Comparison of ENCODE assay signal across 33 mouse cellular contexts in genomic region chr10:127922241-127922640, GRCm38 (mm10). TPM values are rescaled to one million over a fixed set of nuclear protein-coding genes. Genes with fewer than 3 reads are reported as not detected.
DNase-seq lines count a peak whose midpoint lies in the region; ATAC-seq and TF ChIP-seq lines count a peak whose summit lies in the region.
"Had no signal": no experiment of that assay in that cellular context is flagged by ENCODE, and none has a peak within 500 bp of the region (broad histone marks: within the 10 kb centered on the region; RNA-seq: fewer than 3 reads in every experiment).

No protein-coding gene starts in this region.

- peak; percentile 52; the same call in 1 of the 2 replicates for ATAC-seq in intestine, embryonic 16.5 days
- ATAC-seq in stomach, postnatal 0 days (ENCODE audit: low FRiP score, low TSS enrichment) = peak; percentile 84
- no peak for ATAC-seq in frontal cortex, adult (ENCODE audit: low TSS enrichment)
- ATAC-seq: forebrain, embryonic 15.5 days; hindbrain, embryonic 16.5 days; Patski had no signal

- peak; percentile 62 for TF ChIP-seq EP300 in stomach, postnatal 0 days (optimal IDR thresholded peaks at IDR 0.05)

- DNase-seq in heart, adult 11 months = peak; percentile 37
- no peak for DNase-seq in heart, adult 18-20 months
- peak; percentile 39 for DNase-seq in kidney, adult 2 months
- DNase-seq in kidney, postnatal 10 days = no peak
- no peak for DNase-seq in stomach, postnatal 0 days (ENCODE audit: low spot score)
- DNase-seq in layer of hippocampus, adult 9-11 months = no peak
- DNase-seq: adrenal gland, adult 2 months; adrenal gland, postnatal 14 days; cerebellum, adult 11 months; cerebellum, adult 2 months; cerebellum, adult 9-11 months; cerebellum, postnatal 25 days; gastrocnemius, postnatal 10 days; gastrocnemius, postnatal 36 days; heart, postnatal 10 days; heart, postnatal 36 days had no signal

- no peak overlapping the region for H3K4me2 ChIP-seq in intestine, embryonic 16.5 days (ENCODE audit: low read depth, low read length)
- H3K4me2 ChIP-seq in stomach, postnatal 0 days (replicated peaks; ENCODE audit: low read depth) = no peak overlapping the region
- H3K4me2 ChIP-seq: embryonic facial prominence, embryonic 13.5 days; forebrain, embryonic 12.5 days; forebrain, embryonic 15.5 days; heart, embryonic 12.5 days; heart, embryonic 15.5 days; hindbrain, embryonic 13.5 days had no signal

- H3K4me3 ChIP-seq in kidney, adult 2 months (ENCODE audit: insufficient read depth, low read depth, low read length) = no peak overlapping the region
- no peak overlapping the region for H3K4me3 ChIP-seq in intestine, embryonic 16.5 days (ENCODE audit: low read length)
- no peak overlapping the region for H3K4me3 ChIP-seq in stomach, postnatal 0 days (ENCODE audit: low read depth, low read length)
- H3K4me3 ChIP-seq: embryonic facial prominence, embryonic 10.5 days; embryonic facial prominence, embryonic 13.5 days; erythroblast, embryonic 14.5 days; forebrain, embryonic 12.5 days; forebrain, embryonic 15.5 days; heart, embryonic 12.5 days; heart, embryonic 15.5 days; hindbrain, embryonic 10.5 days; hindbrain, embryonic 13.5 days had no signal

- no peak for TF ChIP-seq CTCF in kidney, adult 2 months (conservative IDR thresholded peaks at IDR 0.05; ENCODE audit: insufficient read depth, insufficient read length, low read depth, low read length)
- TF ChIP-seq CTCF in stomach, postnatal 0 days (IDR thresholded peaks at IDR 0.05; ENCODE audit: low read depth) = no peak

- no peaks in the 10 kb centered on the region for H3K36me3 ChIP-seq in kidney, adult 2 months (ENCODE audit: control insufficient read depth, insufficient read depth, low read length)
- no peaks in the 10 kb centered on the region for H3K36me3 ChIP-seq in intestine, embryonic 16.5 days (ENCODE audit: control insufficient read depth, insufficient read depth, low read length)
- H3K36me3 ChIP-seq in stomach, postnatal 0 days (ENCODE audit: control insufficient read depth, insufficient read depth, low read length) = no peaks in the 10 kb centered on the region
- H3K36me3 ChIP-seq: embryonic facial prominence, embryonic 10.5 days; embryonic facial prominence, embryonic 13.5 days; forebrain, embryonic 12.5 days; forebrain, embryonic 15.5 days; G1E; heart, embryonic 12.5 days; heart, embryonic 15.5 days; hindbrain, embryonic 10.5 days; hindbrain, embryonic 13.5 days had no signal

- no peaks in the 10 kb centered on the region for H3K9me3 ChIP-seq in intestine, embryonic 16.5 days (ENCODE audit: control insufficient read depth, low read length)
- H3K9me3 ChIP-seq in stomach, postnatal 0 days (ENCODE audit: control insufficient read depth, low read length) = no peaks in the 10 kb centered on the region
- H3K9me3 ChIP-seq: embryonic facial prominence, embryonic 10.5 days; embryonic facial prominence, embryonic 13.5 days; forebrain, embryonic 12.5 days; forebrain, embryonic 15.5 days; G1E; heart, embryonic 12.5 days; heart, embryonic 15.5 days; hindbrain, embryonic 10.5 days; hindbrain, embryonic 13.5 days had no signal

- WGBS in kidney, adult 2 months = 61% methylated on average over 1 of the region's 1 CpGs
- 72% methylated on average over 1 of the region's 1 CpGs for WGBS in intestine, embryonic 16.5 days
- WGBS in stomach, postnatal 0 days = 59% methylated on average over 1 of the region's 1 CpGs

- no peak overlapping the region for H3K9ac ChIP-seq in intestine, embryonic 16.5 days (ENCODE audit: low read depth, low read length)
- H3K9ac ChIP-seq in stomach, postnatal 0 days (ENCODE audit: low read length) = no peak overlapping the region
- H3K9ac ChIP-seq: embryonic facial prominence, embryonic 13.5 days; forebrain, embryonic 12.5 days; forebrain, embryonic 15.5 days; heart, embryonic 12.5 days; heart, embryonic 15.5 days; hindbrain, embryonic 13.5 days had no signal

- no peak for TF ChIP-seq POLR2A in kidney, adult 2 months (IDR thresholded peaks at IDR 0.05; ENCODE audit: low read depth, low read length)

- H3K27me3 ChIP-seq in kidney, adult 2 months (replicated peaks; ENCODE audit: control insufficient read depth, insufficient read depth, low read length) = no peaks in the 10 kb centered on the region
- H3K27me3 ChIP-seq in intestine, embryonic 16.5 days (replicated peaks; ENCODE audit: control insufficient read depth, insufficient read depth, low read length) = no peaks in the 10 kb centered on the region
- H3K27me3 ChIP-seq in stomach, postnatal 0 days (ENCODE audit: control insufficient read depth, insufficient read depth, low read length) = no peaks in the 10 kb centered on the region
- H3K27me3 ChIP-seq: embryonic facial prominence, embryonic 13.5 days; forebrain, embryonic 12.5 days; forebrain, embryonic 15.5 days; heart, embryonic 12.5 days; heart, embryonic 15.5 days; hindbrain, embryonic 13.5 days; Patski had no signal

- 0 out of 2 replicates have a peak, but pooled peaks cover 2% of the 10 kb centered on the region for H3K4me1 ChIP-seq in kidney, adult 2 months (ENCODE audit: control insufficient read depth, insufficient read depth, low read length)
- H3K4me1 ChIP-seq in intestine, embryonic 16.5 days (ENCODE audit: control insufficient read depth, insufficient read depth, low read length) = peaks cover 4% of the 10 kb centered on the region; the same call in 1 of the 2 replicates
- no peaks in the 10 kb centered on the region for H3K4me1 ChIP-seq in stomach, postnatal 0 days (replicated peaks; ENCODE audit: control insufficient read depth, insufficient read depth)
- H3K4me1 ChIP-seq: forebrain, embryonic 15.5 days; heart, embryonic 12.5 days; heart, embryonic 15.5 days had no signal

- no peak overlapping the region for H3K27ac ChIP-seq in kidney, adult 2 months (ENCODE audit: insufficient read depth, low read depth, low read length)
- H3K27ac ChIP-seq in intestine, embryonic 16.5 days (ENCODE audit: low read length) = no peak overlapping the region
- H3K27ac ChIP-seq in stomach, postnatal 0 days (replicated peaks) = no peak overlapping the region
- H3K27ac ChIP-seq: embryonic facial prominence, embryonic 10.5 days; embryonic facial prominence, embryonic 13.5 days; forebrain, embryonic 12.5 days; forebrain, embryonic 15.5 days; heart, embryonic 15.5 days; hindbrain, embryonic 10.5 days; hindbrain, embryonic 13.5 days had no signal

RNA-seq across cellular contexts. Expression of gene Sdr9c7, which starts 23.9 kb away (rescaled TPM):
- not detected for total RNA-seq in heart, adult 18-20 months (2021)
- polyA plus RNA-seq in kidney, adult 2 months (2012; rRNA removed) = 0.13 TPM in 1 of 2 replicates, not detected in the other
- polyA plus RNA-seq in intestine, embryonic 16.5 days (2015; fragmentation: Nextera tagmentation; extraction: Ambion mirVana) = 0.17 and 0.33 TPM in 2 replicates
- polyA plus RNA-seq in stomach, postnatal 0 days (2015; fragmentation: Nextera tagmentation; extraction: Ambion mirVana) = 24.6 and 24.7 TPM in 2 replicates
- total RNA-seq: common myeloid progenitor, adult 5-6 weeks; gastrocnemius, adult 18-20 months; gastrocnemius, postnatal 10 days; gastrocnemius, postnatal 36 days; heart, adult 8-10 months; heart, postnatal 10 days; heart, postnatal 36 days had no signal
- polyA plus RNA-seq: embryonic facial prominence, embryonic 10.5 days; erythroblast, embryonic 14.5 days; forebrain, embryonic 12.5 days; forebrain, embryonic 15.5 days; G1E; heart, embryonic 12.5 days; heart, embryonic 15.5 days; hindbrain, embryonic 10.5 days; hindbrain, embryonic 13.5 days; hindbrain, embryonic 16.5 days; Patski had no signal

RNA-seq across cellular contexts. Expression of gene Rdh7, which starts 33.6 kb away (rescaled TPM):
- total RNA-seq in heart, adult 18-20 months (2021) = not detected
- polyA plus RNA-seq in kidney, adult 2 months (2012; rRNA removed) = 0.20 and 0.31 TPM in 2 replicates
- polyA plus RNA-seq in intestine, embryonic 16.5 days (2015; fragmentation: Nextera tagmentation; extraction: Ambion mirVana) = 0.86 and 1.1 TPM in 2 replicates
- 1.9 and 2.1 TPM in 2 replicates for polyA plus RNA-seq in stomach, postnatal 0 days (2015; fragmentation: Nextera tagmentation; extraction: Ambion mirVana)
- total RNA-seq: common myeloid progenitor, adult 5-6 weeks; G1E; gastrocnemius, postnatal 36 days; heart, postnatal 10 days; heart, postnatal 36 days had no signal
- polyA plus RNA-seq: cerebellum, adult 2 months; embryonic facial prominence, embryonic 10.5 days; embryonic facial prominence, embryonic 13.5 days; erythroblast, embryonic 14.5 days; forebrain, embryonic 12.5 days; forebrain, embryonic 15.5 days; G1E; heart, embryonic 12.5 days; heart, embryonic 15.5 days; hindbrain, embryonic 10.5 days; hindbrain, embryonic 13.5 days; hindbrain, embryonic 16.5 days; Patski had no signal

RNA-seq across cellular contexts. Expression of gene Rdh16f2, which starts 56.0 kb away (rescaled TPM):
- total RNA-seq in heart, adult 18-20 months (2021) = not detected
- 391 and 483 TPM in 2 replicates for polyA plus RNA-seq in kidney, adult 2 months (2012; rRNA removed)
- polyA plus RNA-seq in intestine, embryonic 16.5 days (2015; fragmentation: Nextera tagmentation; extraction: Ambion mirVana) = 0.27 and 0.49 TPM in 2 replicates
- not detected in 2 replicates for polyA plus RNA-seq in stomach, postnatal 0 days (2015; fragmentation: Nextera tagmentation; extraction: Ambion mirVana)
- total RNA-seq: common myeloid progenitor, adult 5-6 weeks; gastrocnemius, adult 18-20 months; gastrocnemius, postnatal 10 days; gastrocnemius, postnatal 36 days; heart, adult 8-10 months; heart, postnatal 10 days; heart, postnatal 36 days had no signal
- polyA plus RNA-seq: adrenal gland, adult 2 months; cerebellum, adult 2 months; embryonic facial prominence, embryonic 10.5 days; embryonic facial prominence, embryonic 13.5 days; erythroblast, embryonic 14.5 days; forebrain, embryonic 12.5 days; forebrain, embryonic 15.5 days; heart, embryonic 12.5 days; heart, embryonic 15.5 days; hindbrain, embryonic 10.5 days; hindbrain, embryonic 13.5 days; hindbrain, embryonic 16.5 days; Patski had no signal

Comparison
In these comparisons a context has a peak if more than half of its experiments do, and no peak if none do; other contexts are left out.
1. DNase-seq: peak in heart, adult 11 months (single experiment) and kidney, adult 2 months (single experiment); none in heart, adult 18-20 months (0 of 2), kidney, postnatal 10 days (single experiment), stomach, postnatal 0 days (single experiment) and layer of hippocampus, adult 9-11 months (single experiment).
2. RNA of gene Sdr9c7, which starts 23.9 kb away (polyA plus RNA-seq): 24.6 to 24.7 TPM in stomach, postnatal 0 days; 0.17 to 0.33 TPM in intestine, embryonic 16.5 days and 0.13 TPM in kidney, adult 2 months; every median in the first group is over 10 times any median in the second.
3. RNA of gene Rdh16f2, which starts 56.0 kb away (polyA plus RNA-seq): 391 to 483 TPM in kidney, adult 2 months; 0.27 to 0.49 TPM in intestine, embryonic 16.5 days and not detected in stomach, postnatal 0 days; every median in the first group is over 100 times any median in the second.